Mouse (Mus musculus): ENCODE data around the gene Hist1h2bg.
A peak's percentile ranks its signal among the peaks of the same experiment; 100 is the strongest.
"Not testable (repeated sequence)": the region's sequence is repeated elsewhere in the genome, so short reads cannot be mapped to it uniquely, and the experiment has no call there.

Gene Hist1h2bg

DNA sequence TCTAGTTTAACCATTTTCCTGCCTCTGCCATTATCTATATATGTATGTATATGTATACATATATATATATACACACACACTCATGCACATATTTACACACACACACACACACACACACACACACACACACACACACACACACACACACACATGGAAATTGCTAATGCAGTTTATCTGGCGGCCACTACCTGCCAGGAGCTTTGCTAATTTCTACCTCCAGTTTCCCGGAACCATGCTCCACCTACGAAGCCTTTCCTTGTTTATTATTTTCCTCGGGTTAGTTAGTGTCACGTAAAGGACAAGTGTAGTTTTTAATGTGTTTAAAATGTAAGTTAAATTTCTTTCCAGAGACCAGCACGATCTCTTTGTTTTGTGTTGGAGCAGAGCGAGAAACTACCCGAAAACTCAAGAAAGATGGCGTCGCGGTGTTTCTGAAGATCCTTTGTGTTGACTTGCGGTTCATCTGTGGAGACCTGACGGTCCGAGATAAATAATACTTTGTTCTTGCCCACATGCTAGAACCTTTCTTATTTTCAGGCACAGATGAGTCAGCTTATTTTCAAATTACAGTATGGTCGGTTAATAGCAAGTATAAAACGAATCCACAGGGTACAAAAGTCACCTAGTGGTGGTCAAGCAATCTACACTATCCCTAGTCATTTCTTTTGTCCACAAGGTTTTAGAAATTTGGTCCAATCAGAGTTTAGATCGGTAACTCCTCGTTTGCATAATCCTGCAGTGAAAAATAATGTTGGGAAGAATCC lies 8.3 kb upstream of the Hist1h2bg start:
- peak; percentile 86 for DNase-seq (ENCODE audit: low spot score)

DNA sequence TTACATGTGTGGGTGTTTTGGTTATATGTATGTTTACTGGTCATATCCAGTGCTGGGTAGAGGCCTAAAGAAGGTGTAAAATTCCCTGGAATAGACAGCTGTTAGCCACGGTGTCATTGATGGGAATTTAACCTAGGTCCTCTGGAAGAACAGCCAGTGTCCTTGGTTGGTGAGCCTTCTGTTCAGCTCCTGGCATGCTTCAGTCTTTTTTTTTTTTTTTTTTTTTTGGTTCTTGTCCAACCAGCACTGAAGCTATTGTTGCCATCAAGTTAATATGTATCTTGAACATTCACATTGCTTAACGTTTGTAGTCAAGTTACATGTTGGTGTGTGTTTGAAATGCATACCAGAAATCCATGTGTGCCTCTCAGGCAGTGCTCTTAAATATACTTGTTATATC lies 6.7 kb upstream of the Hist1h2bg start:
- no peak for DNase-seq (ENCODE audit: low spot score)

DNA sequence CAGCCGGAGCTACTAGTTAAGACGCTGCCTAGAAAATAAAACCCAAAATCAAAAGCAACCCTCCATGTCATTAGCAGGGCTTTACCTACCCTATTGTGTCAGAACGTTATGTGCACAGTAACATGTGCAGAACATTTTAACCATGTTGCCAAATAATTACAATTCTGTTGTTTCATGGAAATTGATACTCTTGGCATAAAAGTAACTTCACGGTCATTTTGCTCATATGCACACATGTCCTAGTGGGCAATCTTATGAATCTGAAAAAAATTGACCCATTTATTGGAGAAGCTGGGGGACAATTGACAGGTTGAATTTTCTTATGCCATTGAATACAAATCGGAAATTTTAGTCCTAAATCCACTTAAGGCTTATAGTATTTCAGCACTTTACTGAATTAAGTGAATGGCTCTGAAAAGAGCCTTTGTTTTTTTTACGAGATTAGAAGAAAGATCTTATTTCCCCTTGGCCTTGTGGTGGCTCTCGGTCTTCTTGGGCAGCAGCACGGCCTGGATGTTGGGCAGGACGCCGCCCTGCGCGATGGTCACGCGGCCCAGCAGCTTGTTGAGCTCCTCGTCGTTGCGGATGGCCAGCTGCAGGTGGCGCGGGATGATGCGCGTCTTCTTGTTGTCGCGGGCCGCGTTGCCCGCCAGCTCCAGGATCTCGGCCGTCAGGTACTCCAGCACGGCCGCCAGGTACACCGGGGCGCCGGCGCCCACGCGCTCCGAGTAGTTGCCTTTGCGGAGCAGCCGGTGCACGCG lies 755 bp upstream of the Hist1h2bg start:
- DNase-seq (ENCODE audit: low spot score) = peak; percentile 33

DNA sequence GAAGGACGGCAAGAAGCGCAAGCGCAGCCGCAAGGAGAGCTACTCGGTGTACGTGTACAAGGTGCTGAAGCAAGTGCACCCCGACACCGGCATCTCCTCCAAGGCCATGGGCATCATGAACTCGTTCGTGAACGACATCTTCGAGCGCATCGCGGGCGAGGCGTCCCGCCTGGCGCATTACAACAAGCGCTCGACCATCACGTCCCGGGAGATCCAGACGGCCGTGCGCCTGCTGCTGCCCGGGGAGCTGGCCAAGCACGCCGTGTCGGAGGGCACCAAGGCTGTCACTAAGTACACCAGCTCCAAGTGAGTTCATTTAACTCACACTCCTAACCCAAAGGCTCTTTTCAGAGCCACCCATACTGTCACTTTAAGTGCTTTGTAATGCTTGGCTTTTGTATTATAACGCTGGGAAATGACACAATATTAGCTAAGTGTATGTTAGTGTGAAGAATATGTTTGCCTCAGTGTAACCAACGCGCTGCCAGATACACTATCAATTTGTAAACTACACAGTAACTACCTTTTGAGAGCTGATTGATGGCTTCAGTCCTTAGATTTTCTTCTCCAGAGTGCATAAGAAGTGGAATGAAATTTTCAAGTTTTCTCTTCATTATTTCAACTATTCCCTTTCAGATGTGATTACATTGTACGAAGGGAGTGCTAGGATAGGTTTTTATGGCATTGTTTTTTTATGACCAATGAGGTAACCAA lies 465 bp downstream of the Hist1h2bg start:
- peak; percentile 32 for DNase-seq (ENCODE audit: low spot score)

DNA sequence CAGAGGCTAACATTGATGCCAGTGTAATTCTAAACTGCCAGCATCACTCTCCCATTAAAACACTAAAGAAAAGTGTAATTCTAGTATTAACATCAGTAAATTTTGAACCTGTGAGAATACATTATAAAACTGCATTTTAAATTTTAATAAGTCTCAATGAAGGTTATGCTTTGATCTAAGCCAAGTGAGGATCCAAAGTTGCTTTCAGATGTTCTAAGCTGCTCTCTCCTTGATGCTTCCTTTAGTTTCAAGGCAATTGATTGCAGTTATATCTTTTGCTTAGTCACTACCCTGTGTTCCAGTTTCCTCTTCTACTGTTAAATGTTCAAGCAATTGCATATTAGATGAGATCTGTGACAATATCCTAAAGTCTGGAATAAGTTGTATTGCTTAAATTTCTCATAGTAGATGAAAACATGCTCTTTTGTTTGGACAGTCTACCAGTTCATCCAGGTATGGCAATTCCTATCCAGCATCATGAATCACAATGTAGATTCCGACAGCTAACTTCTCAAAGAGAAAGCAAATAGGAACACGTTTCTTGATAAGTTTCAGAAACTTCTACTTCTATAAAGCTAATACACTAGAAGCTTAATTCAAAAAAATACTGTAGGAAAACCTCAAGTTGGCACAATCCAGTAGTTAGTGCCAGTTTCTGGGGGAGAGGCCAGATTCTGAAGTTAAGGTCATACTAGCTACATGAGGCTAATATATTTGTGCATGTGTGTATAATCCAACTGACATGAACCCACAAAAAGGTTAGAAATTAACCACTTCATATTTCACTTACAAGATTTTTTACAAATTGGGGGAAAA lies 1.2 kb downstream of the Hist1h2bg start:
- DNase-seq (ENCODE audit: low spot score) = peak; percentile 18

DNA sequence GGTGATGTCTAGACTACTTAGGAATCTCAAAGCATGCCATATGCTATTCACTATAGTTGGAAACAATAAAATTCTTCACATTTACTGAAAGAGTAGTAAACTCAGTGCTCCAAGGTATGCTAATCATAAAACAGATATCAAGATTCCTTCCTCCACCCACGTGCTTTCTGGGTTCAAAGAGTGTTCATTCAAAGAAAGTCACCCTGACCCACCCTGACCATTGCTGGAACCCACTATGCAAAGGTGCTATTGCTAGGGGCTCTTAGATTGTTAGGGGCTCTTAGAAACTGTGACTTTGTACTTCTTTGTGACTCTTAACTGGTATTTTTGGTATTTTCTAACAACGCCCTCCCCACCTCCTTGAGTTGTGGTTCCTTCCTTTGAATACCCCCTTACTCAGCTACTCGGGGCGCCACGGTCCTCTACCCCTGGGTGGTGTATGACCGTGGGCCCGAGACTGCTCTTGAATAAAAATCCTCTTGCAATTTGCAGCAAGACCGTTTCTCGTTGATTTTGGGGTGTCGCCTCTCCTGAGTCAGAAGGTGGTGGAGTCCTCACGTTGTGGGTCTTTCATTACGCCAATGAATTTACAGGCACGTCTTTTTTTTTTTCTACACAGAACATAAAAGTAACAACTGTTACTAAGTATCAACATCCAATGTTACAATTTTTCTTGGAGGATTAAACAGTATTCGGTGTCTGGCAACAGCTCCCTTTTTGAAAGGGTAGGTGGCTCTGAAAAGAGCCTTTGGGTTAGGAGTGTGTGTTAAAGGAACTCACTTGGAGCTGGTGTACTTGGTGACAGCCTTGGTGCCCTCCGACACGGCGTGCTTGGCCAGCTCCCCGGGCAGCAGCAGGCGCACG lies 2.1 kb downstream of the Hist1h2bg start:
- DNase-seq (ENCODE audit: low spot score) = not testable (repeated sequence)

DNA sequence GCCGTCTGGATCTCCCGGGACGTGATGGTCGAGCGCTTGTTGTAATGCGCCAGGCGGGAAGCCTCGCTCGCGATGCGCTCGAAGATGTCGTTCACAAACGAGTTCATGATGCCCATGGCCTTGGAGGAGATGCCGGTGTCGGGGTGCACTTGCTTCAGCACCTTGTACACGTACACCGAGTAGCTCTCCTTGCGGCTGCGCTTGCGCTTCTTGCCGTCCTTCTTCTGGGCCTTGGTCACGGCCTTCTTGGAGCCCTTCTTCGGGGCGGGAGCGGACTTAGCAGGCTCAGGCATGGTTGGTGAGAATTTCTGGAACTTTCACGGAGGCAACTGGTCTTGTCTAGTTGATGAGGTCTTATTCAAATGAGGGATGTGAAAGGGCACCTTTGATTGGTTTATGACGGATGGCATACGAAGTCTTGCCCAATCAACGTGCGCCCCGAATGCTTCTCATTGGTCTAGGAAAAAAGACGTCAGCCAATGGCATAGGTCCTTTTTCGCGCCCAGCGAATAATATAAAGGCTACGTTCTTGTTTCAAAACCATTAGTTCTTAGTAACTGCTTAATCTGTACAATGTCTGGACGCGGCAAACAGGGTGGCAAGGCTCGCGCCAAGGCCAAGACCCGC lies 2.8 kb downstream of the Hist1h2bg start, which contains the start of the genes Hist1h2bf and Hist1h2ad:
TSS of gene Hist1h2bf (minus strand) at position 299 of the 627 bp plus-strand sequence.
TSS of gene Hist1h2ad (plus strand) at position 484 of the 627 bp plus-strand sequence.
- DNase-seq (ENCODE audit: low spot score) = not testable (repeated sequence)

DNA sequence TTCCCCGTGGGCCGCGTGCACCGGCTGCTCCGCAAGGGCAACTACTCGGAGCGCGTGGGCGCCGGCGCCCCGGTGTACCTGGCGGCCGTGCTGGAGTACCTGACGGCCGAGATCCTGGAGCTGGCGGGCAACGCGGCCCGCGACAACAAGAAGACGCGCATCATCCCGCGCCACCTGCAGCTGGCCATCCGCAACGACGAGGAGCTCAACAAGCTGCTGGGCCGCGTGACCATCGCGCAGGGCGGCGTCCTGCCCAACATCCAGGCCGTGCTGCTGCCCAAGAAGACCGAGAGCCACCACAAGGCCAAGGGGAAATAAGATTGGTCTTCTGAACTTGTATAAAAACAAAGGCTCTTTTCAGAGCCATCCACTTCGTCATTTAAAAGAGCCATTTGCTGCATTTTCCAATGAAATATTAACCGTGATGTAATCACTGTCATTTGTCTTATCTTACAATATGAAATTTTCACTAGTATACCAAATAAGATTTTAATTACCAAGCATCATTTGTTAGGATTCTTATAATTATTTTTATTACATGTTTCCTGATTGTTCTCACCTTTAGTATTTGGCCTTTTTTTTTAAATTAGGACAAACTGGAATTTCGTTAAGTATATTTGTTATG lies 3.5 kb downstream of the Hist1h2bg start:
- DNase-seq (ENCODE audit: low spot score) = not testable (repeated sequence)

DNA sequence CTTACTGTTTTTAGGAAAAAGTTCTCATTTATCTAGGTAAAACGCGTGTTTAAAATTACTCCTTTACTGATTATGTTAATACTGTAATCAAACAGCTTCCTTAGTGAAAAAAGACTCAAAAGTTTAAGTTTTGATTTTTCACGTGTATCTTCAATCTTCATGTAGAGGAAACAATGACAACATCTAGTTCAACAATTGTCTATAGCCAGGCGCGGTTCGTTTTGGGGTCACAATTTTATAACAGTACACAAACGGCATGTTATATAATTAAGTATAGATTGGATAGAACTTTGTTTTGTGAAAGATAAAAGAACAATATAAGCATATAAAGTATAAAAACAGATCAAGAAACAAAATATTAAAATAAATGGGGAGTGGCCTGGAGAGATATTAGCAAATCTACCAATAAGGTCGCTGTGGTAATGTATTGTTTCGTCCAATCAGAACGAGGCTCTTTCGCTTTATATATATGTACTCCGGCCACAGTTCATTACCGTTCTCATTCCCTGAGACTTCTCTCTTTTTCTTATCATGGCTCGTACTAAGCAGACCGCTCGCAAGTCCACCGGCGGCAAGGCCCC lies 4.2 kb downstream of the Hist1h2bg start, which contains the start of gene Hist1h3d:
TSS of gene Hist1h3d (plus strand) at position 493 of the 581 bp plus-strand sequence.
- DNase-seq (ENCODE audit: low spot score) = no peak

DNA sequence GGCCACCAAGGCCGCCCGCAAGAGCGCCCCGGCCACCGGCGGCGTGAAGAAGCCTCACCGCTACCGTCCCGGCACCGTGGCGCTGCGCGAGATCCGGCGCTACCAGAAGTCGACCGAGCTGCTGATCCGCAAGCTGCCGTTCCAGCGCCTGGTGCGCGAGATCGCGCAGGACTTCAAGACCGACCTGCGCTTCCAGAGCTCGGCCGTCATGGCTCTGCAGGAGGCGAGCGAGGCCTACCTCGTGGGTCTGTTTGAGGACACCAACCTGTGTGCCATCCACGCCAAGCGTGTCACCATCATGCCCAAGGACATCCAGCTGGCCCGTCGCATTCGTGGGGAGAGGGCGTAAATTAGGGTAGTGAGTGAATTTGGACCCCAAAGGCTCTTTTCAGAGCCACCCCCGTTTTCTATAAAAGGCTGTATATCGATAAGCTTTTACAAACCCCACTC lies 4.7 kb downstream of the Hist1h2bg start:
- not testable (repeated sequence) for DNase-seq (ENCODE audit: low spot score)

DNA sequence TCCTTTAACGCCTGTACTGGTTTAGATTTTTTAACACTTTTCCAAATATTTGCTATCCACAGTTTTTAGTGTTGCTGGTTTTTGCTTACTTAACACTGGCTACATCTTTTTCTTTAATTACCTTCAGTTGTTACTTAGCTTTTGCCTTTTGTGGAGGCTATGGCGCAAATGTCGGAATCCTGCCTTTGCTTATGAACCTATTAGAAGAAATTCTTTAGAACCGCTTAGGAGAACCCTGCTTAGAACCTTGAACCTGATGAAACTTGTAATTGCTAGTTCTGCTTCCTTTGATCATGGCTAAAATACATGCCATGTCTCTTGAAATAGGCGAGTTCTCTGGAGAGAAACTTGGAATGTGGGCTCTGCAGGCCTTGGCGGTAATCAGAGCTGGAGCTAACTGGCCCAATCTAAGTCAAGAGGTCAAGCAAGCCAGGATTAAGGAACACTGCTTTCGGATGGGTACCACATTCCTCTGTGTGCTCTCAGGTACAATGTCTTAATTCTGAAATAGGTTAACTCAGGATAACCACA lies 5.2 kb downstream of the Hist1h2bg start:
- no peak for DNase-seq (ENCODE audit: low spot score)

DNA sequence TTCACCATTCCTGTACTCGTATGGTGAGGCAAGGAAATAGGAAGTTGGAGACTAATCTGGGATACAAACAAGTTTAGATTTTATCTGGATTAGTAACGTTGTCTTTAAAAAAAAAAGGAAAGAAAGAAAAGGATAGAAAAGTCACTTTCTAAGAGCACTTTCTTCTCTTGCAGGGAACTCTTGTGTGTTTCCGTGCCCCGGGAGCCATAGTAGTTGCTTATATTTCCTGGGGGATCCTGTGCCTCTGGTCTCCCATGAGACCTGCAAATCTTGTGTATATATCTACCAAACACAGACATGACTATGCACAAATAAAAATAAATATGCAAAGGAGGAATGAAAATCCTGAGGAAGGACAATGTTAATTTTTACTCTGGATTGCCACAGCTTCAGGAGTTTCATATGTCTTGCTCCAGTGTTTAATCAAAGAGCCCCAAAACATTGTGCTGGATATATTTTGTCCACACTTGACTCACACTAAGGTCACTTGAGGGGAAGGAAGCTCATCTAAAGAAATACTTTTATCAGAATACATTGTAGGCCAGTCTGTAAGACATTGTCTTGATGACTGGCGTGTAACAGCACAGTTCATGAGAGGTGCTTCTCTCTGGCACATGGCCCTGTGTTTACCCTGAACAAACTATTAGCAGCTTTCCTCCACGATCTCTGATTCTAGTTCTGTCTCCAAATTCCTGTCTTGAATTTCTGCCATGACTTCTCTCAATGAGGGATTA lies 5.9 kb downstream of the Hist1h2bg start:
- DNase-seq (ENCODE audit: low spot score) = no peak

DNA sequence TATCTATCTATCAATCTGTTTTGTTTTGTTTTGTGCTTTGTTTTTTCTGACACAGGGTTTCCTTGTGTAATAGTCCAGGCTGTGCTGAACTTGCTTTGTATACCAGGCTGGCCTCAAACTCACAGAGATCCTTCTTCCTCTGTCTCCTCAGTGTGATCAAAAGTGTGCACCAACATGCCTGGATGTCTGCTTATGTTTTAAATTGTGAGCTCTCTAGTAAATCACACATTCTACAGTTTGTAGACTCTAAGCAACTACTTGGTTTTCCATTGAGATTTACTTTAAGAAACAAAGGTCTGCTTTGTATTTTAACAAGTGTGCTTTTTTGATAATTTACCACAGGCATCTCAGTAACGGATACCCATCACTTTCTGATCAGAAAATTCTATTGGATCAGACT lies 6.6 kb downstream of the Hist1h2bg start:
- no peak for DNase-seq (ENCODE audit: low spot score)

DNA sequence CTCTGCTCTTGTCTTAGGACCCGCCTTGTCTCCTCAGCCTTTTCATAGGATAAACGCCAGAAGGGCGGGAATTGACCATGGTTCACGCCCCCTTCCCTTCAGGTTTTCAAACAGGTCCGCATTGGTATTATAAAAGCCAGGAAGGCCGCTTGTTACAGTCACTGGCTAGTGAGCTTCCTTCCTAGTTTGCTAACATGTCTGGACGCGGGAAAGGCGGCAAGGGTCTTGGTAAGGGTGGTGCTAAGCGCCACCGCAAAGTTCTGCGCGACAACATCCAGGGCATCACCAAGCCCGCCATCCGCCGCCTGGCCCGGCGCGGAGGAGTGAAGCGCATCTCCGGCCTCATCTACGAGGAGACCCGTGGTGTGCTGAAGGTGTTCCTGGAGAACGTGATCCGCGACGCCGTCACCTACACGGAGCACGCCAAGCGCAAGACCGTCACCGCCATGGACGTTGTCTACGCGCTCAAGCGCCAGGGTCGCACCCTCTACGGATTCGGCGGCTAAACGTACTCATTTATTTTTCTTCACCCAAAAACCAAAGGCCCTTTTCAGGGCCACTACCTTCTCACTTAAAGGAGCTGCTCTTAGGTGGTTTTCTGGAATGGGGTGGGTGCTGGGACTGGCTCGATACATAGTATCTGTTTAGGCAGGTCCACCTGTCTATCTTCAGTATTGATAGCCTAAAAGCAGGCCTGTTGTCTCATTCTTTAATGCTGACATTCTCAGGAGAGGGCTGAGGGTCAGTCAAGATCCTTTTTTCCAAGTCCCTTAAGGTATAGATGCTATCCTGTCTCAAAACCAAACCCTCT lies 10.4 kb downstream of the Hist1h2bg start, which contains the start of gene Hist1h4d:
TSS of gene Hist1h4d (plus strand) at position 191 of the 811 bp plus-strand sequence.
- DNase-seq (ENCODE audit: low spot score) = peak; percentile 95

DNA sequence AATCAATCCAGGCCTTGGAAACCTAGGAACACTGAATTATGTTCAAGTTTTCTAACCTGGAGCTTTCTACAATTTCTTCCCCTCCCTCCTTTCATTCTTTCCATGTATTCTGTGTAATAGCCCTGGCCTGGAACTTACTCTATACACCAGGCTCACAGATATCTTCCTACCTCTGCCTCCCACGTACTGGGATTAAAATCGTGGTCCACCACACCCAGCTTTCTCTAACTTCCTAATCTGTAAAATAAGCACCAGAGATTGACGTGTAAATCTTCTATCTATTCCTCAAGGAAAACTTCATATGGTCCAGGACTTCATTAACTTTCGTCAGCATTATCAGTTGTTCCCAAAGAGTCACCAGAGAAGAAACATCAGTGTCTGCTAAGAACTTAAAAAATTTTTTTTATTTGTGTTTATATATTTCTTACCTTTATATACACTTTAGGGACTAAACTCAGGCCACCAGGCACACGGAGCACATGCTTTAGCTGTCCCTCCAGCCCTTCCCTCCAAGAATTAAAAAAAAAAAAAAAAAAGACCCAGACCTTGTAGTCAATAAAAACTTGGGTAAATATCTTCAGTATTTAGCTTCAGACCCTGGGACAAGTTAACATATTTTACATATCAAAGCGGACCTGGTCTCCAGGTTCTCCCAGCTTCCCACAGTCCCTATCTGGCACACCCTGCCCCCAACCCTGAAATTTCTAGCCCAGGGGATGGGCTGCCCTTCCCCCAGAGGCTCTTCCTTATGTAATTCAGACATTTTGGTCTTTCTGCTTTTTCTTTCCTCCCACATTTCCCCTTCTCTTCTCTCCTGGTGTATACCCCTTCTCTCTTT lies 11.2 kb downstream of the Hist1h2bg start:
- peak; percentile 27 for DNase-seq (ENCODE audit: low spot score)

DNA sequence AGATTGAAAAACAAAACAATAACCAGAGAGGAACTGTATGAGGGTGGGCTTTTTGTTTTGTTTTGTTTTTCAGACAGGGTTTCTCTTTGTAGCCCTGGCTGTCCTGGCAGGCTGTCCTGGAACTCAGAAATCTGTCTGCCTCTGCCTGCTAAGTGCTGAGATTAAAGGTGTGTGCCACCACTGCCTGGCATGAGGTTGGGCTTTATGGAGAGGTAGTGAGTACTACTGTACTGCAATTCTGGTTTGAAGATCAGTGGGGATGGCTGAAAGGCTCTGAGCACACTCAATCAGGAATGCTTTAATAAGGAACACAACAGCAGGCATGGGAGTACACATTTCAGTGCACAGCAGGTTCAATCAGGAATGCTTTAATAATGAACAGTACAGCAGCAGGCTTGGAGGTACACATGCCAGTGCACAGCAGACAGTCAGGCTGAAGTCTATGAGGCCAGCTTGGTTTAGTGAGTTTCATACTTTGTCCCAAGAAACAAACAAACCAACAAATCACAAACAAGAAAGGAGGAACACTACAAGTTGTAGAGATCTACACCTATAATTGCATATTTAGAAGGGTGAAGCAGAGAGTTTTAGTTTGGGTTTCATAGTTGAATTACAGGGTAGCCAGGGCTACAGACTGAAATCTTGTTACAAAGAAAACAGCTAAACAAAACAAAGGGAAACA lies 12.3 kb downstream of the Hist1h2bg start:
- DNase-seq (ENCODE audit: low spot score) = peak; percentile 10
